Mouse (Mus musculus): ENCODE results near the gene Pgs1. TPM values are rescaled to one million over a fixed set of nuclear protein-coding genes. Genes with fewer than 3 reads are reported as not detected.

The Pgs1 gene
- polyA plus RNA-seq, 1 experiment from 2014 or later, result 37.5 TPM

DNA sequence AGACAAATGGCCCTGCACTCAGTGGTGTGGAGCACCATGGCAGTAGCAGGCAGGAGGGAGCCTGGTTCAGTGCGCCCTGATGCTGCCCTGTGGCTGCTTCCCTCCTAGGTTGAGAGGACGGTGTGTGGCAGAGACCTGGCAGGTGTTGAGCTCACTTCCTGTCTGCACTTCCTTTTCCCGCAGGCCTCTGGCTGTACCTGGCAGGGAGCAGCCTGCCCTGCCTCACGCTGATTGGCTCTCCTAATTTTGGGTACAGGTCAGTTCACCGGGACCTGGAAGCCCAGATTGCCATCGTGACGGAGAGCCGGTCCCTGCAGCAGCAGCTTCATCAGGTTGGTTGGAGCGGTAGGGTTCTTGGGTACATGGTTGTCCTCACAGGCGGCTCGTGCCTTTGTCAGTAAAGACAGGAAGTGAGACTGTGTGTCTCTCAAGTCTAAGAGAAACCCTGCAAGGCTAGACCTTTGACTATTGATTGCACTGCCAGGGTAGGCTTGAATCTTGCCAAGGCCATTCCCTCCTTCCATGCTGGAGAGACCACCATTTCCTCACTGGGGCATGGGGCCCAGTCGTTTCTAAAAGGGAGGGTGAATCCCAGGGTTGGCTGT, 28.4 kb downstream of the Pgs1 start:
- H3K4me2 ChIP-seq (replicated peaks; ENCODE audit: low read depth, low read length), result no peak overlapping the region
- 81% methylated on average over 12 of the region's 12 CpGs for WGBS
- H3K9ac ChIP-seq (ENCODE audit: low read depth, low read length), result no peak overlapping the region
- H3K4me3 ChIP-seq (ENCODE audit: low read length), result no peak overlapping the region
- no peaks in the 10 kb centered on the region for H3K27me3 ChIP-seq (ENCODE audit: control insufficient read depth, insufficient read depth, low read length)
- no peak overlapping the region for H3K27ac ChIP-seq (ENCODE audit: low read depth, low read length)
- peaks cover 5% of the 10 kb centered on the region for H3K4me1 ChIP-seq (ENCODE audit: control insufficient read depth, insufficient read depth, low read length)
- H3K9me3 ChIP-seq (ENCODE audit: control insufficient read depth, low read length), result no peaks in the 10 kb centered on the region
- H3K36me3 ChIP-seq (ENCODE audit: control insufficient read depth, insufficient read depth, low read length), result peaks cover 28% of the 10 kb centered on the region; the same call in 1 of the 2 replicates
- ATAC-seq (ENCODE audit: low FRiP score, low TSS enrichment), result no peak

GRCm38 (mm10) chr11:118015381-118016145, 29.5 kb downstream of the Pgs1 start:
- Histone ChIP-seq H3K9me3 (ENCODE audit: control insufficient read depth, low read length) (no peaks in the 10 kb centered on the region), H3K4me2 (replicated peaks; ENCODE audit: low read depth, low read length) (no peak overlapping the region), H3K36me3 (ENCODE audit: control insufficient read depth, insufficient read depth, low read length) (peaks cover 35% of the 10 kb centered on the region; the same call in 1 of the 2 replicates), H3K4me1 (ENCODE audit: control insufficient read depth, insufficient read depth, low read length) (no peaks in the 10 kb centered on the region), H3K9ac (ENCODE audit: low read depth, low read length) (no peak overlapping the region), H3K27ac (ENCODE audit: low read depth, low read length) (no peak overlapping the region), H3K27me3 (ENCODE audit: control insufficient read depth, insufficient read depth, low read length) (no peaks in the 10 kb centered on the region), H3K4me3 (ENCODE audit: low read length) (no peak overlapping the region)
- WGBS, result 96% methylated on average over 8 of the region's 8 CpGs
- no peak for ATAC-seq (ENCODE audit: low FRiP score, low TSS enrichment)

DNA sequence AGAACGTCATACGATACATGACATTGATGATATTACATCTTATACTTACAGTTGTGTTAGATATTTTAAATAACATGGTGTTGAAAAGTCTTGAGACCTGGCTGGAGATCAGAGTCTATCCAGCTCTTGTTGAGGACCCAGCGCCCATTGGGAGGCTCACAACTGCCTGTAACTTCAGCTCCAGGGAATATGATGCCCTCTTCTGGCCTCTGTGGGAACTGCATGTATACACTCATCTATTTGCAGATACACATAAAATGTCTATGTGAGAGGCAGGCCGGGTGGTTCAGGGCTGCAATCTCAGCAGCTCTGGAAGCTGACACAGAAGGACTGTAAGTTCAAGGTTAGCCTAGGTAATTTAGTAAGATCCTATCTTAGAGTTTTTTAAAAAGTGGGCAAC, 32.2 kb downstream of the Pgs1 start:
- no peaks in the 10 kb centered on the region for H3K27me3 ChIP-seq (ENCODE audit: control insufficient read depth, insufficient read depth, low read length)
- no peak overlapping the region for H3K9ac ChIP-seq (ENCODE audit: low read depth, low read length)
- no peak overlapping the region for H3K27ac ChIP-seq (ENCODE audit: low read depth, low read length)
- 95% methylated on average over 4 of the region's 4 CpGs for WGBS
- no peak overlapping the region for H3K4me2 ChIP-seq (replicated peaks; ENCODE audit: low read depth, low read length)
- peaks cover 42% of the 10 kb centered on the region; the same call in 1 of the 2 replicates for H3K36me3 ChIP-seq (ENCODE audit: control insufficient read depth, insufficient read depth, low read length)
- H3K9me3 ChIP-seq (ENCODE audit: control insufficient read depth, low read length), result no peaks in the 10 kb centered on the region
- no peak overlapping the region for H3K4me3 ChIP-seq (ENCODE audit: low read length)
- peaks cover 1% of the 10 kb centered on the region; the same call in 1 of the 2 replicates for H3K4me1 ChIP-seq (ENCODE audit: control insufficient read depth, insufficient read depth, low read length)
- ATAC-seq (ENCODE audit: low FRiP score, low TSS enrichment), result no peak

GRCm38 (mm10) chr11:118021806-118022205, 35.7 kb downstream of the Pgs1 start:
- Histone ChIP-seq H3K27ac (ENCODE audit: low read depth, low read length) (no peak overlapping the region), H3K4me2 (replicated peaks; ENCODE audit: low read depth, low read length) (no peak overlapping the region), H3K4me1 (ENCODE audit: control insufficient read depth, insufficient read depth, low read length) (peaks cover 7% of the 10 kb centered on the region; the same call in 1 of the 2 replicates), H3K27me3 (ENCODE audit: control insufficient read depth, insufficient read depth, low read length) (no peaks in the 10 kb centered on the region), H3K9ac (ENCODE audit: low read depth, low read length) (no peak overlapping the region), H3K9me3 (ENCODE audit: control insufficient read depth, low read length) (no peaks in the 10 kb centered on the region), H3K36me3 (ENCODE audit: control insufficient read depth, insufficient read depth, low read length) (peaks cover 41% of the 10 kb centered on the region; the same call in 1 of the 2 replicates), H3K4me3 (ENCODE audit: low read length) (no peak overlapping the region)
- 61% methylated on average over 1 of the region's 1 CpGs for WGBS
- ATAC-seq (ENCODE audit: low FRiP score, low TSS enrichment), result no peak

- no peaks in the 10 kb centered on the region for H3K27me3 ChIP-seq (ENCODE audit: control insufficient read depth, insufficient read depth, low read length)
- H3K27ac ChIP-seq (ENCODE audit: low read depth, low read length), result no peak overlapping the region
- H3K36me3 ChIP-seq (ENCODE audit: control insufficient read depth, insufficient read depth, low read length), result peaks cover 43% of the 10 kb centered on the region; the same call in 1 of the 2 replicates
- ATAC-seq (ENCODE audit: low FRiP score, low TSS enrichment), result no peak
- H3K9me3 ChIP-seq (ENCODE audit: control insufficient read depth, low read length), result no peaks in the 10 kb centered on the region
- 73% methylated on average over 7 of the region's 7 CpGs for whole genome bisulfite sequencing
- no peak overlapping the region for H3K4me3 ChIP-seq (ENCODE audit: low read length)
- peaks cover 7% of the 10 kb centered on the region; the same call in 1 of the 2 replicates for H3K4me1 ChIP-seq (ENCODE audit: control insufficient read depth, insufficient read depth, low read length)
- no peak overlapping the region for H3K9ac ChIP-seq (ENCODE audit: low read depth, low read length)
- no peak overlapping the region for H3K4me2 ChIP-seq (replicated peaks; ENCODE audit: low read depth, low read length)
Observed at GRCm38 (mm10) chr11:118023475-118023874, 37.4 kb downstream of the Pgs1 start.

DNA sequence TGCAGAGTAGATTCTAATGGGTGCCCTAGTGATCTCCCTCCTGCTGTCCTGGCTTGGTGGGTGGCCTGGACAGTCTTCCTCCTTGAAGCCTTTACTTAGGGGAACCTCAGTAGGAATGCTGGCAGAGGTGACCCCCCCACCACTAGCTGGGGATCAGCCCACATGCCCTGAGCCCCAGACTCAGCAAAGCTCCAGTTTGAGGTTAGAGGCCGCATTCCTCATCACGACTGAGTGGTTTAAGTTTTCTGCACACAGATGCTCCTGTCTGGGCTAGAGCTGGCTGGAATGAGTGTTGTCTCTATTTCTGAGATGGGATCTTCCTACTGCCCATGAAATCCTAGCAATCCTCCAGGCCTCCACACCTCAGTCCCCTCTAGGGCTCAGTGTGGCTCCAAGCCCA, 38.0 kb downstream of the Pgs1 start:
- H3K27ac ChIP-seq (ENCODE audit: low read depth, low read length), result peak overlapping the region; percentile 47; the same call in 1 of the 2 replicates
- H3K4me3 ChIP-seq (ENCODE audit: low read length), result no peak overlapping the region
- peak; percentile 18 for ATAC-seq (ENCODE audit: low FRiP score, low TSS enrichment)
- peaks cover 7% of the 10 kb centered on the region; the same call in 1 of the 2 replicates for H3K4me1 ChIP-seq (ENCODE audit: control insufficient read depth, insufficient read depth, low read length)
- no peak overlapping the region for H3K4me2 ChIP-seq (replicated peaks; ENCODE audit: low read depth, low read length)
- no peaks in the 10 kb centered on the region for H3K9me3 ChIP-seq (ENCODE audit: control insufficient read depth, low read length)
- WGBS, result 45% methylated on average over 2 of the region's 2 CpGs
- H3K9ac ChIP-seq (ENCODE audit: low read depth, low read length), result no peak overlapping the region
- H3K36me3 ChIP-seq (ENCODE audit: control insufficient read depth, insufficient read depth, low read length), result peaks cover 43% of the 10 kb centered on the region; the same call in 1 of the 2 replicates
- no peaks in the 10 kb centered on the region for H3K27me3 ChIP-seq (ENCODE audit: control insufficient read depth, insufficient read depth, low read length)

GRCm38 (mm10) chr11:118029170-118029569, 43.1 kb downstream of the Pgs1 start:
- no peak overlapping the region for H3K27ac ChIP-seq (ENCODE audit: low read depth, low read length)
- H3K9me3 ChIP-seq (ENCODE audit: control insufficient read depth, low read length), result peaks cover 2% of the 10 kb centered on the region; the same call in 1 of the 2 replicates
- H3K9ac ChIP-seq (ENCODE audit: low read depth, low read length), result no peak overlapping the region
- 92% methylated on average over 6 of the region's 6 CpGs for WGBS
- no peak overlapping the region for H3K4me3 ChIP-seq (ENCODE audit: low read length)
- no peak overlapping the region for H3K4me2 ChIP-seq (replicated peaks; ENCODE audit: low read depth, low read length)
- H3K36me3 ChIP-seq (ENCODE audit: control insufficient read depth, insufficient read depth, low read length), result peaks cover 16% of the 10 kb centered on the region; the same call in 1 of the 2 replicates
- H3K27me3 ChIP-seq (ENCODE audit: control insufficient read depth, insufficient read depth, low read length), result no peaks in the 10 kb centered on the region
- no peak for ATAC-seq (ENCODE audit: low FRiP score, low TSS enrichment)
- H3K4me1 ChIP-seq (ENCODE audit: control insufficient read depth, insufficient read depth, low read length), result no peaks in the 10 kb centered on the region

DNA sequence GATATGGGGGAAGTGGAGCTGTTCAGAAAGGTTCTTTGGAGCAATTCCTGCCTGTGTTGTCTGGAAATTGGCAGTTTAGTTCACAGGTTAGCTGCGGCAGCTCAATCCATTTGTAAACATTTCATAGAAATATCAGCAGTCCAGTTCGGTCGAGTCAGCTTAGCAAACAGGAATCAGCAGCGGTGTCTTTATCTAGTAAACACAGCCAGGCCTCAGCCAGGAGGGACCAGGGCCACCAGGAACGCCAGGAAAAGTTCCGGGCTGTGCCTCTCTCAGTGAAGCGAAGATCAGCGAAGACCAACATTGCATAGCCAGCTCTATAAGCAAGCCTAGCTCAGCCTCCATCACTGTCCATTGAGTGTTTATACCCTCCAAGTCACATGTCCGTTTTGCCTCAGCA, 45.0 kb downstream of the Pgs1 start:
- 95% methylated on average over 9 of the region's 9 CpGs for WGBS
- H3K36me3 ChIP-seq (ENCODE audit: control insufficient read depth, insufficient read depth, low read length), result peaks cover 8% of the 10 kb centered on the region; the same call in 1 of the 2 replicates
- H3K27me3 ChIP-seq (ENCODE audit: control insufficient read depth, insufficient read depth, low read length), result no peaks in the 10 kb centered on the region
- peaks cover 11% of the 10 kb centered on the region for H3K4me1 ChIP-seq (ENCODE audit: control insufficient read depth, insufficient read depth, low read length)
- H3K9me3 ChIP-seq (ENCODE audit: control insufficient read depth, low read length), result peaks cover 2% of the 10 kb centered on the region; the same call in 1 of the 2 replicates
- no peak for ATAC-seq (ENCODE audit: low FRiP score, low TSS enrichment)
- no peak overlapping the region for H3K27ac ChIP-seq (ENCODE audit: low read depth, low read length)
- no peak overlapping the region for H3K9ac ChIP-seq (ENCODE audit: low read depth, low read length)
- H3K4me3 ChIP-seq (ENCODE audit: low read length), result no peak overlapping the region
- H3K4me2 ChIP-seq (replicated peaks; ENCODE audit: low read depth, low read length), result no peak overlapping the region

- no peaks in the 10 kb centered on the region for H3K27me3 ChIP-seq (ENCODE audit: control insufficient read depth, insufficient read depth, low read length)
Observed at GRCm38 (mm10) chr11:118034395-118034794, 48.3 kb downstream of the Pgs1 start.

More at GRCm38 (mm10) chr11:118034395-118034794, 48.3 kb downstream of the Pgs1 start:
- no peak overlapping the region for H3K4me2 ChIP-seq (replicated peaks; ENCODE audit: low read depth, low read length)
- peaks cover 2% of the 10 kb centered on the region; the same call in 1 of the 2 replicates for H3K9me3 ChIP-seq (ENCODE audit: control insufficient read depth, low read length)
- H3K27ac ChIP-seq (ENCODE audit: low read depth, low read length), result no peak overlapping the region
- 52% methylated on average over 13 of the region's 13 CpGs for WGBS
- peaks cover 11% of the 10 kb centered on the region for H3K4me1 ChIP-seq (ENCODE audit: control insufficient read depth, insufficient read depth, low read length)
- no peak overlapping the region for H3K4me3 ChIP-seq (ENCODE audit: low read length)
- H3K36me3 ChIP-seq (ENCODE audit: control insufficient read depth, insufficient read depth, low read length), result no peaks in the 10 kb centered on the region; the same call in 1 of the 2 replicates
- no peak for ATAC-seq (ENCODE audit: low FRiP score, low TSS enrichment)
- no peak overlapping the region for H3K9ac ChIP-seq (ENCODE audit: low read depth, low read length)

Measured in kidney, embryonic 14.5 days (tissue).